Mouse (Mus musculus) adrenal gland, adult 2 months (tissue): ENCODE measurements around the gene Ccdc84. TPM values are rescaled to one million over a fixed set of nuclear protein-coding genes. Genes with fewer than 3 reads are reported as not detected.
"Not testable (repeated sequence)": the region's sequence is repeated elsewhere in the genome, so short reads cannot be mapped to it uniquely, and the experiment has no call there.

Experiments used
- DNase-seq: peaks from one replicate; pipeline ENCODE4 v3.0.0; 2021
- long read RNA-seq: library from polyadenylated mRNA; stranded (forward); transcript quantifications from one replicate; pipeline ENCODE4 v2.0.0, GENCODE M21; 2021
- polyA plus RNA-seq: library from polyadenylated mRNA; depleted of rRNA; stranded (reverse); fragments of >200 nt; gene quantifications from 2 replicates; pipeline ENCODE4 v1.2.3, GENCODE M21; 2012; rRNA removed
- total RNA-seq, 2 experiments: library from RNA; stranded (reverse); gene quantifications; 2 replicates each; pipeline ENCODE4 v1.2.3; 2021

Gene Ccdc84
- total RNA-seq = 10 to 100 TPM; 14.5 to 21.1 TPM
- 12.3 and 23.7 TPM in 2 replicates for polyA plus RNA-seq
- long read RNA-seq, partial matches to known transcripts = 0 of 4 reads
- long read RNA-seq, other reads (novel, unspliced or antisense) = 2 of 4 reads

DNA sequence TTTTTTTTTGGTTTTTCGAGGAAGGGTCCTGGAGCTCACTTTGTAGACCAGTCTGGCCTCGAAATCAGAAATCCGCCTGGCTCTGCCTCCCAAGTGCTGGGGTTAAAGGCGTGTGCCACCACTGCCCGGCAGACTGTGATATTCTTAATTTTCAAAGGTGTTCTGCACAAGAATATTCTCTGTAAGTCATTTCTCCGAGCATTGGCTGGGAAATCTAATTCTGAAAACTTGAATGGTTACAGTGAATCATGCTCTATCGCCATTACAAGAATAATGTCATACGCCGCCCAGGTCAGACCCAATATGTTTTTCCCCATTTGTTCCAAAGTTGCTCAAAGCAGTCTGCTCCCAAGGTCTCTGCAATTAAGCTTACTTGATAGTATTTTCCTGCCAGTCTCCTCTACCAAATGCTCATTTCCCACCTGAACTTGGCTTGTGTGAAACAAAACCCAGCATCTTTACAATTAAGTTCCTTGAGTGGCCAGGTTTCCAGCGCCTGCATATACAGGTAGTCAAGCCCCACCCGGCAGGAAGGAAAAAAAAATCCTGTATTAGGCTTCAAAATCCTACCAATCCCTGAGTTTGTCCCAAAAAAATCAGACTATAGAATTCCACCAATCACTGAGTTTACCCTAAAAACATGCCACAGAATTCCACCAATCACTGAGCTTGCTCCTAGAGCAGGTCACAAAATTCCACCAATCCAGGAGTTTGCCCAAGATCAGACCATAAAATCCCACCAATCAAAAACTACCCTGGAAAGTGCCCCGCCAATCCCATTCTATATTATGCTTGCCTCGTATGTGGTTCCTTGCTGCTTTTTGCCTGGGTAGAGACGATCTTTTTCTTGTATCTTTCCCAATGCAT is at the start of gene Ccdc84:
Gene Ccdc84, minus strand, starts transcription at position 51 of the 867 bp plus-strand sequence.
- no peak for DNase-seq

DNA sequence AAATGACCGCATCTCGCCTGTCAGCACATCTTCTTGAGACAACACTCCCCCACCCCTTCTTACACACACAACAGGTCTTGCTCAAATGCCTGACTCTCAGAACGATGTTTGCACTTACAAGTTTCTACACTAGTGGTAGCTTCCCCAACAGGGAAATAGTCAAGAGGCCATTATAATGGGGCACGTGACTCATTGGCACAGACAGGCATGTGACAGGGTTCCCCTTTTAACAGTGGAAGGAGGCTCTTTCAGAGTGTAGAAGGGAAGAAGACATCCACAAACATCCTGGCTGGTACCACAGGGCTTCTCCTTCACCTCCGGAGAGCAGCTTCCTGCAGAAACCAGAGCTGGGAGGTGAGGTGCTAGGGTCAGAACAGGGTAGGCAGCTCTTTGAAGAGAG is 43.6 kb upstream of the Ccdc84 start:
- DNase-seq = no peak

DNA sequence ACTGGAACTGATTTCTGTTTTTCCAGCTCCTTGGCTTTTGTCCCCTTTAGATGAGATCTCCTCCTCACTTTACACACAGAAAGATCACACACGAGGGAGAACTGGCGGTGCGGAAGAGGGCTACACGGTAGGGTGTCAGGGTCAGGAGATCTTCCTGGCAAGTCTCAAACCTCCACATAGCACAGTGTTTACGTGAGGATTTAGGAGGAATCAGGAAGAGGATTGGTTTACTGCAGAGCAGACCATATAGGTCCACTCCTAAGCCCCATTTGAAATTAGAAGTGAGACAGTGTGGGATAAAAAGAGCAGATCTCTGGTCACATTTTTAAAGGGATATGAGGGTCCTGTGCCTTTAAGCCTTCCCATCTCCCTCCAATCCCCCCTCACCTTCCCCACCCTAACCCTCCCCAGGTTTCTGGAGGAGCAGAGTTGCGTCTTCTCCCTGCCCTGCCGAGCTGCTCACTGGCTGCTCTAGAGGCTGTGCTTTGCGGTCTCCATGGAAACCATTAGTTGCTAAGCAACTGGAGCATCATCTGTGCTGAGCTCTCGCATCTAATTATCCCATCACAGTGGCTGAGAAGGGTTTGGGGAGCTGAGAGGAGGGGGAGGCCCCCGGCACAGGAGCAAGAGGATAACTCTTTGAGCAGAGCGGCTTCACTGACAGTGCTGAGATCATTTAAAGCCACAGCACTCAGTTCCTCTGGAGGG is 38.8 kb upstream of the Ccdc84 start:
- no peak for DNase-seq

DNA sequence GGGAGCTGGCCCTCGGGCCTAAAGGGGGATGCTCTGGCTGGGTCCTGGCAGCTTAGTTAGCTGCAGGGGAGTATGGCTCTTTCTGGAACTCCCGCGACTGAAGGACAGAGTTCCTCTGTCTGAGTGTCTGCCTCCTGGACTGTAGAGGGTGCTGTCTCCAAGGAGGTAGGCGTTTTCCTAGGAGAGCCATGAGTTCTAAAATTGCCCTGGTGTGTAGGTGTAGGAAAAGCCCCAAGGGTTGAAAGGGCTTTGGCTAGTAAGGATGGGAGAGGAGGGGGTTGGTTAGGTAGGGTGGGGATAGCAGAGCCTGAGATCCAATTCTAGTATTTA is 36.5 kb upstream of the Ccdc84 start, which contains the start of gene Upk2:
Gene Upk2, minus strand, starts transcription at position 86 of the 330 bp plus-strand sequence.
- no peak for DNase-seq

DNA sequence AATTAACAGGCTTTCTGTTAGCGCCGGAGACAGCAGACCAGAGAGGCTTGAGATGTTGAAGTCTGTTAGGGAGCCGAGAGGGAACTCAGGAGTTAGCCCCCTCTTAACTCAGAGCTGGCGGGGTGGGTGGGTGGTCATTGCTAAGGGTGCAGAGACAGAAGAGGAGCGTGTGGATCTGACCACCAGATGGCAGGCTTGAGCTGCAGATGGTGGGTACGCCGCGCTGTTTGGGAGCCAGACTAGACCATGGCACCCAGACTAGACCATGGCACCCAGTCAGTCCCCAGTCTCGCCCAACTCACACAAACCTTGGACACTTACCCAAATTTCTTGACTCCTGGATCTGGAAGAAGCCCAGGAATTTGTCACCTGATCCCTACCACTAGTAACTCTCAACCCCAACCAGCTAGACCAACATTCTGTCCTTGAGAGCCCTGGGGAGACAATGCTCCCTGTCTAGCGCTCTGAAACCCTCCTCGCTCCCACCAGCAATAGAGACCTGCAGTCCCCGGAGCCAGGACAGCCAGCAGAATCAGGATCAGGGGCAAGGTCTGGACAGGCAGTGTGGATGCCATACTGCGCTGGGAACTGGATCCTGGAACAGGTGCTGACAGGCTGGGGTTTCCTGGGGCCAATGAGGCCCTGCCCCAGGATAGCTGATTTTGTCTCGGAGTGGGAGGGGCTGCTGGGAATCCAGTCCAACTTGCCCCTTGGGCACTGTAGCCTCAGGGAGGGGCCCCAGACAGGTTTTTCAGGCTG is 35.9 kb upstream of the Ccdc84 start:
- peak; percentile 79 for DNase-seq

DNA sequence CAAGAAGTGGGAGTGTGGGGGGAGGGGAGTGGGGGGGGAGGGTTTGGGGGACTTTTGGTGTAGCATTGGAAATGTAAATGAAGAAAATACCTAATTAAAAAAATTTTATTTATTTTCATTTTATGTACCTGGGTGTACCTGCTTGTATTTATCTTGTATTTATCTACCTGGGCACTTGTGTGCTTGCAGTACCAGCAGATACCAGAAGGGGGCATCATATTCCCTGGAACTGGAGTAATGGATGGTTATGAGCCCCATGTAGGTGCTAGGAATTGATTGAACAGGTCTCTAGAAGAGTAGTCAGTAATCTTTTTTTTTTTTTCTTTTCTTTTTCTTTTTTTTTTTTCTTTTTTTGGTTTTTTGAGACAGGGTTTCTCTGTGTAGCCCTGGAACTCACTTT is 32.0 kb upstream of the Ccdc84 start:
- no peak for DNase-seq

DNA sequence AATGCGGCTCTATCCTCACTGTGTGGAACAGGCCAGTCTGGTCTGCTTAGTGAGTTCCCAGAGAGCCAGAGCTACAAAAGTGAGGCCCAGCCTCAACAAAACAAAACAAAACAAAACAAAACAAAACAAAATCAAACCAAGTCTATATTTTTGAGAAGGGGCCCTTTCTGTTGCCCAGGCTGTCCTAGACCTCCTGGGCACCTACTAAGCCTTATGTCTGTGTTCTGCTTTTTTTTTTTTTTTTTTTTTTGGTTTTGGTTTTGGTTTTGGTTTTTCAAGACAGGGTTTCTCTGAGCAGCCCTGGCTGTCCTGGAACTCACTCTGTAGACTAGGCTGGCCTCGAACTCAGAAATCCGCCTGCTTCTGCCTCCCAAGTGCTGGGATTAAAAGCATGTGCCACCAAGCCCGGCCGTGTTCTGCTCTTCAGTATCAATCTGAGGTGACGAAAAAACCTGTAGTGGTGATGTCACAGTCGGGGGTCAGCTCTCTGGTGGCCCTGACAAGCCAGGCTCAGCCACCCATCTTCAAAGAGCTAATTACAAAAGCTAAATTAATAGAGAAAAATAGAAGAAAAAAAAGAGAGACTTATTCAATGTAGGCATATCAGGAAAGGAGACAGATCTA is 26.1 kb upstream of the Ccdc84 start:
- not testable (repeated sequence) for DNase-seq

DNA sequence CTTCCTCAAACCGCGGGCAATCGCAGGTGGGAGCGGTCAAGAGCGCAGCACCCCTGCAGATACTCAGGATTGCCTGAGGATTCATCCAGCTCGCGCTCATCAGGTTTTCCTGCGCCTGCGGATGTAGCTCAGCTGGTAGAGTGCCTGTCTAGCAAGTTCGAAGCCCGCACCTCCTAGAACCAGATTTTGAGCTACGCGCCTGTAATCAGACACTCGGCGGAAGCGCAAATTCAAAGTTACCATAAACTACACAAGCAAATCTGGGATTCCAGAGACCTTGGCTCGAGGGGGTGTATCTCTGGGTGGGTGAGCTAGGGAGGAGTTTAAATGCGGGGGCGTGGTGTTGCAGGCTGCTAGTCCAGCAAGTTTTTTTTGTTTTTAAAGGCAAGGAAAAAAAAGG is 22.6 kb upstream of the Ccdc84 start, which contains the start of gene Foxr1:
Gene Foxr1, minus strand, starts transcription at position 176 of the 400 bp plus-strand sequence.
- DNase-seq = no peak

DNA sequence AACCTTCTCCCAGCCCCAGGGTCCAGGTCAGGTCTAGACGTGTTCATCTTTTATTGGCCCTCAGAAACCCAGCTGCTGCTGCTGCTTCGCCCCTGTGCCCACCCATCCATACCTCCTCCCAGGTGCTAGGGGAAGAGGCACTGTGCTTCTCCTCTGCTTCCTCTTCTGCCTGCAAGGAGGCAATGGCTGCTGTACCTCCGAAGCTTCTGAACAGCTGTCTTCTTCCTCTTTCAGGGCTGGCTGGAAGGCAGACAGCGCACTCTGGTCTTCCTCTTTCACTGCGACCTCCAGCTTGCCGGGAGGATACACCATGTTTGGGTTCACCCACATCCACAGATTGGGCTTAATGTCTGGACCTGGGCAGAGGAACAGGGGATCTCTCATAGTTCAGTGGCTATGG is 17.4 kb upstream of the Ccdc84 start:
- no peak for DNase-seq

DNA sequence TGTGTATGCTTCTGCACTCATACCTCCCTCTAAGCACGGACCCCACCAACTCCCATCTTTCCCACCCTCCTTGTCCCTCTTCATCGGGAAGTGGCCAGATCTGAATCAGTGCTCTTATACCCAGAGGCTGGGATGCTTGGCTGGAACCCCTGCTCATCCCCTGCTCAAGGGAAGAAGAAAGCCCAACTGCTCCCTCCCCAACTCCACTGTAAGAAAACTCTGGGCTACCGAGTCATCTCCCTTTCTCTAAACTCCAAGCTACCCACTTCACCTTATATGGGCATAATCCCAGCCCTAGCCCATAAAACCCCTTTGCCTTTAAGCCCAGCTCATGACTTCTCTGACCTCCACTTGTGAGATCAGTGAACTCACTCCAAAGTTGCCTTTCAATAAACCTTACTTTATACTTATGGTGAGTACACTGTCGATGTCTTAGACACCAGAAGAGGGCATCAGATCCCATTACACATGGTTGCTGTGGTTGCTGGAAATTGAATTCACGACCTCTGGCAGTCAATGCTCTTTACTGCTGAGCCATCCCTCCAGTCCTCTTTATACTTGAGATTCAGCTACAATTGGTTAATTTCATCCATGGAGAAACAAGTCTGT is 14.3 kb upstream of the Ccdc84 start:
- no peak for DNase-seq

DNA sequence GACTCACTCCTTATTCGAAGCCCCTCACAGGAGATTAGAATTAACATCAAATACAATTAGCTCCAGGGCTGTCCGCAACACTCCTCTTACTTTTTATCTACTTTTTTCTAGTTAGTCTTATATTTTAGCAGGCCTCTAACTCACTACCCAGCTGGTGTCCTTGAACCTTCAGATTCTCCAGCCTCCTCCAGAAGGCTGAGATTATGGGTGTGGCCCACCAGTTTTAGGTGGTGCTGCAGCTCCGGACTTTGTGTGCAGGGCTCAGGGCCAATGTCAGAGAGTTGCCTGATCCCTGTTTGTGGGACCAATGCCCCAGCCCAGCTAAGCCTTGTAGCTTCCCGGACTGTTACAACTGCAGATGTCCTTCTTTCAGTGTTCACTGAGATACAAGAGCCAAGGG is 5.2 kb upstream of the Ccdc84 start:
- no peak for DNase-seq

DNA sequence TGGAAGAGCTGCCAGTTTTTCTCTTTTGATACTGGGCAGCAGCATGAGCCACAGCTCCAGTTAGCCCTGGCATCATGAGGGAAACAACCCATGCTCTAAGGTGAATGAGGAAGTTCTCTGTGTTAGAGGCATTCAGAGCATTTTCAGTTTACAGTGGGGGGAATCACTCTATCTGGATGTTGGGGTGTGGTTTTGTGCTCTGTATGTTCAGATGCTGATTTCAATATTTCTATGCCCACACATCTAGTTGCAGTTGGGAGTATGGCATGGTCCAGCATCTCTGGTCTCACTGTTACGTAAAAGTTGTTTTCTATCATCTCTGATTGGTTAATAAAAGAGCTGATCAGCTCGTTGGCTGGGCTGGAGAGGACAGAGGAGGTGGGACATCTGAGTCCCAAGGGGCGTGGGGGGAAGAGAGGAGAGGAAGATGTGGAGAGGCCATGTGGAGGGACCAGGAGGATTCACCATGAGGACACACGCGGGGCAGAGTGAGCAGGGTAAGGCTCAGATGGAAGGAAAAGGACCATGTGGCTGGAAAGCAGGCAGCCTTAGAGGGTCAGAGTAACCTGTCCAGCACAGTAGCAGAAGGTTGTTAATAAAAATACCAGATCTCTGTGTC is 2.0 kb upstream of the Ccdc84 start:
- no peak for DNase-seq

DNA sequence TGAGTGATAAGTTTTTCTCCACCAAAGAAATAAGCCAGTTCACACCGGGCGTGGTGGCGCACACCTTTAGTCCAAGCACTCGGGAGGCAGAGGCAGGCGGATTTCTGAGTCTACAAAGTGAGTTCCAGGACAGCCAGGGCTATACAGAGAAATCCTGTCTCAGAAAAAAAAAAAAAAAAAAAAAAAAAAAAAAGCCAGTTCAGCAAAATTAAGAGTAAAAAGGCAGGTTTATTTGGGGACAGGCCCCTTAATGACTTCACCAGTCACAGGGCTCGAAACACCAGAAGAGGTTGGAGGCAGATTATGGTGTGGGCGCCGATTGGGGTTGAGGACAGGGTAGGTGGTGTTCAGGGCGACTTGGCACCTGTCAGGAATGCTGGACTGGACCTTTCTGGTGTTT is 1.4 kb upstream of the Ccdc84 start:
- not testable (repeated sequence) for DNase-seq

DNA sequence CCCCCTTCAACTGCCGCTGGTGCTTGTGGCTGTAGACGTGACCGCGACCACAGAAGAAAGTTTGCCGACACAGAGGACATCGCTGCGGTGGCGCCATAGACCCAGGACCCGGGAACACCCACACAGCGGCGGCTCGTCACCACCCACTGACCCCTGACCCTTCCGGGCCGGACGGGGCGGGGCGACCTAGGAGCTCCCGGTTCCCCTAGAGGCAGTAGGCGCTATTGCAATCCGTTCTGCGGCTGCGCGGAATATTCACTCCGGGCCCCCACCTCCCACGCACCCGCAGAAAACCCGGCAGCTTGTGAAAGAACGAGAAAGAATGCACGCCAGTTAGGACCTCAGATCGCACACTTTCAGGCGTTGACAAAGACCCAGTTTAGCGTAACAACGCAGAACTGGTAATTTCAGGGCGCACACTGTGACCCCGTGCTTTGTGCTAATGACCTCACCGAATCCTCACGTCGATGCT is 441 bp downstream of the Ccdc84 start:
- DNase-seq = peak; percentile 96

DNA sequence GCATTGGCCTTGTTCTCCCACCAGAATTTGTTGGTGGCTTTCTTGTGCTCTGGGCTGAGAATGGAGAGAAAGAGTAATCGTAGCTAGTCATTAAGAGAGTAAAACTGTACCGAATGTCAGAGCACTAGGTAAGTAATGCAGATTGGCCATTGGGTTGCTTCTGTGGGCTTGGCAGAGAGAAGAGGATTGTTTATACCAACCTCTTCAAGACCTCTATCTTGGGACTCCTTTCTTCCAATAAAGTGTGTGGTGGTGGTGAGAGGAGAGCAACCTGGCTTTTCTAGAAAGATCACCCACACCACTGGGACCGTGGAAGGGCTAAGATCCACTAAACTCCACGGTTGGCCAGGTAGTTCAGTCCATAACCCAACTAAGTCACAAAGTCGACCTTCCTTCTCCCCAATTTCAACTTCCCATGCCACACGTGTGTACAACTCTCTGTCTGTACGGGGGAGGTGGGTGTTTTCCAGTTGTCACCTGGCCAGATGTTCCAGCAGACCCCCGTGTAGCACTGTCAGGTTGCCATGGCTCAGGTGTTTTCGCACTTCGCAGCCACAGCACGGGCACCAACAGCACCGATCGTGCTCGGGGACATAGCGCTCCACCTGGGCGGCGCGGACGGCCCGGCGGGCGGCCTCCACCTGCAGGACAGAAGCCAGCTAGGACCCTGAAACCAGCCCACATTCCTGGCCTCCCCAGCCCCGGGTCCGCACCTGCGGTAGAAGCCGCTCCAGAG is 1.0 kb downstream of the Ccdc84 start:
- no peak for DNase-seq

DNA sequence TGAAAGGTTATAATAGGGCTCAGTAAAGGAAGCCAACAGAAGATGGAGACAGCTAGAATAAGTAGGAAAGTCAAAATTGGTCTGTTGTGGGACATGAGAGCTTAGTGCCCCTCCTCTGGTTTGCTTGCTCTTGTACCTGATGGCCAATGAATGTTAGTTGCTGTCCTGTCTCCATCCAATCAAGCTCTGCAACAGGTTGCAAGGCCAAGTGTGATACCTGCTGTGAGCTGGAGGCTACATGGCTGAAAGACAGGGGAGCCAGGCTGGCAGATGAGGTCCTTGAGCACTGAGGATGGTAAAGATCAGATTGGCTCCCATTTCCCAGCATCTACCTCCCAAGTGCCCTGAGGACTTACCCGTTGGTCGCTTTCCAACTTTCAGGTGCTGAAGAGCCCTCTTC is 5.6 kb downstream of the Ccdc84 start:
- DNase-seq = no peak

DNA sequence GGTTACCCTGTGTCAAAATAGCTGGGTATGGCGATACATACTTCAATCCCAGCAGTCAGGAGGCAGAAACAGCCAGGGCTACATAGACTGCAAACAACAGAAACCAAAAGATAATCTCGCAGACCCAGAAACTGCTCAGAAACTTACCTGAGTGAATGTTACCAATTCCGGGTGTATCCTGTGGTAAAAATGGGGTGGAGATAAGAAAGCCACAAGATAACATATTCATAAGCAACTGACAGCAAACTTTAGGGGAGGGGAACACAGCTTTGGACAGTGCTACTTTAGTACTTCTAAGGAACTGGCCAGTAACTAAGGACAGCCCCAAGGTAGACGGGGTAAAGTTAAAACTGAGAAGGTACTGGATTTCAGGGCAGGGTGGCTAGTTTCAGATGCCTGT is 6.1 kb downstream of the Ccdc84 start:
- no peak for DNase-seq

DNA sequence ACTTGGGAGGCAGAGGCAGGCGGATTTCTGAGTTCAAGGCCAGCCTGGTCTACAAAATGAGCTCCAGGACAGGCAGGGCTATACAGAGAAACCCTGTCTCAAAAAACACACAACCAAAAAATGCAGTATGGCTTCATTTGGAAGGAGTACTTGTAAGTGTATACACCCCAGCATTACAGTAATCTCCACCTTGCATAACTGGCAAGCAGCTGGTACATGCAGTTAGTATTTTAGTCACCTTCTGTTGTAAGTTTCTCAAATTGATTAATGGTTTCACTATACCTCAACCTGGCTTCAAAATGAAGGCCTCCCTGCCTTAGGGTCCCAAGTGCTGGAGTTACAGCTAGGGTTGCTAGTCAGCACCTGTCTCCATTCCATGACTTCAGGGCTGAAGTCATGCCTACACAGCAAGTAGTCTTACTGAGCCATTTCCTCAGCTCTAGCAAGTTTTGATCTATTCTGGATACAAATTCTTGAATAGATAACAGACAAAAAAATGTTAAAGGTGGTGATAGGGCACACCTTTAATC is 6.7 kb downstream of the Ccdc84 start:
- DNase-seq = no peak

DNA sequence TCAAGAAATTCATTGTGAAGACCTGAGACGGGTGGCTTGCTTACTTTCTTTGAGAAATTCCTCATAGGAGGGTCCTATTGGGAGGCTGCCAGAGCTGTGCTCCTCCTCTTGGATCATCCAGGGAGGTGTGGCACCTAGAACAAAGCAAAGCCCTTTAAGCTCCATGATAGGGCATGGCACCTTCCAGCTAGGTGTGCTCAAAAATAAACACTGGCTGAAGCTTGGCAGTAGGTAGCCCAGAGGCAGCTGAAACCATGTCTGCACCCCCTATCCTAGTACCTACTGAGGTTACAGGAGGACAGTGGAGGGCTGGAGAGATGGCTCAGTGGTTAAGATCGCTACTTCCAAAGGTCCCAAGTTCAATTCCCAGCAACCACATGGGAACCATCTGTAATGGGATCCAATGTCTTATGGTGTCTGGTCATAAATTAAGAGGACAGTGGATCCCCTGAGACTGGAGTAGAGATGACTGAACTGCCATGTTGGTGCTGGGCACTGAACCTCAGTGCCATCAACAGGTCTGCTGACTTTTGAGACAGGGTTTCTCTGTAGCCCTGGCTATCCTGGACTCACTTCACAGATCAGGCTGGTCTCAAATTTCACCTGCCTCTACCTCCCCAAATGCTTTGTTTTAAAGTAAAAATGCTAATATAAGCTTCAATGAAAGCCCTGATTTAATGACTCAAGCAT is 7.6 kb downstream of the Ccdc84 start:
- DNase-seq = no peak
